Mouse (Mus musculus): ENCODE data around the gene Spata18.

The Spata18 gene

GRCm38 (mm10) chr5:73651855-73652201, 649 bp downstream of the Spata18 start:
- no peak for DNase-seq (ENCODE audit: extremely low read depth, insufficient read length, low spot score)

- no peak for DNase-seq (ENCODE audit: extremely low read depth, insufficient read length, low spot score)
These were observed 15.5 kb downstream of the Spata18 start for GRCm38 (mm10) chr5:73666695-73667094.

DNA sequence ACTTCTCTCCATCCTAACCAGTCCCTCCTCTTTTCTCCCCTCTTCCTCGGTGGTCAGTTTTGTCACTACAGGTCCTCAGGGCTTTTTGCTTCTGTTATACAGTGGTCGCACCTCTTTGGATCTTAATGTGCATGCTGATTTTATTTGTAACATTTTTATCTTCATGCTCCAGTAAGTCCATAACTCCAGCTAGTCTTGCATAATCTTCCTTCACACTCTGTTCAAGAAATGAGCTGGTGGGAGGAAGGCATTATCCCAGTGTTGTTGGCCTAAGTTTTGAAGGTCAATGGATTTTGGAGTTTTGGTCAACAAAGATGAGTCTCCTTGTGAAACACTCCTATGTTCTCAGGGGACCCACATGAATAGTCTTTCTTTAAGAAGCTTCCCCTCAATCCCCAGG, 16.7 kb downstream of the Spata18 start:
- DNase-seq (ENCODE audit: extremely low read depth, insufficient read length, low spot score) = no peak

- DNase-seq (ENCODE audit: extremely low read depth, insufficient read length, low spot score) = no peak
These were observed 18.2 kb downstream of the Spata18 start for GRCm38 (mm10) chr5:73669386-73669785.

GRCm38 (mm10) chr5:73675604-73676003, 24.4 kb downstream of the Spata18 start:
- no peak for DNase-seq (ENCODE audit: extremely low read depth, insufficient read length, low spot score)

- no peak for DNase-seq (ENCODE audit: extremely low read depth, insufficient read length, low spot score)
These were observed 25.4 kb downstream of the Spata18 start for GRCm38 (mm10) chr5:73676626-73677025.

DNA sequence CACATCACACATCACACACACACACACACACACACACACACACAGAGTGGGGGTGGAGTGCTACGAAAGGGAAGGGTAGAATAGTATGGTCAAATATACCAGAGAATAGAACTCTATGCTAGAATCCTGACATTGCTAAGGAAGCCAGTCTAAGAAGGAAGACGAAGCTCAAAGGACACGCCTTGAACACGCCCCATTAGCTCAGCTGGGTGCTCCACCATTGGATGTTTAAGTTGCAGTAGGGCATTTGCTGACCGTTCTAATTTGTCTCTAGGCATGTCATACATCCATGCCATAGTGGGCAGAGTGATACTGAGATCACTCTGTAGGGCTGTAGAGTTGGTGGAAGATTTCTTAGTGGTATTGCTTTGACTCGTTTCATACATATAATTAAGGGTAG, 32.0 kb downstream of the Spata18 start:
- DNase-seq (ENCODE audit: extremely low read depth, insufficient read length, low spot score) = no peak

GRCm38 (mm10) chr5:73683706-73684409, 32.7 kb downstream of the Spata18 start:
- no peak for DNase-seq (ENCODE audit: extremely low read depth, insufficient read length, low spot score)

DNA sequence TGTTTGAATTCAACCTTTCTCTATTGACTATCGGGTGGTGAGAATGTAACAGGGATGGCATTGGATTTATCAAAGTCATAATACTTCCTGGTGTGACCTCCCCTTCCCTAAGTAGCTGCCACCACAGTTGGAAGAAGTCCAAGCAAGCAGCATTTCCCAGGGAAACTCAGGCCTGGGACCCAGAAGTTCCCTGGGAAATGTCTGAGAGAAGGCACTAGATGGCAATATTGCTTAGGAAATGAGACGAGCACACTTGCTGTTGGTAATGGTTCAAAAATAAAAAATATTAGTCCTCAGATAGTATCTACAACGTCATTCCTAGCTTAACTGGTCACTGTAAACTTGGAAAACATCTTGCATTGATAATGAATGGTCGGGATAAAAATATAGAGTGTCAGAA, 35.0 kb downstream of the Spata18 start:
- no peak for DNase-seq (ENCODE audit: extremely low read depth, insufficient read length, low spot score)

GRCm38 (mm10) chr5:73688576-73688975, 37.4 kb downstream of the Spata18 start:
- no peak for DNase-seq (ENCODE audit: extremely low read depth, insufficient read length, low spot score)

GRCm38 (mm10) chr5:73690146-73690545, 39.0 kb downstream of the Spata18 start:
- DNase-seq (ENCODE audit: extremely low read depth, insufficient read length, low spot score) = no peak

GRCm38 (mm10) chr5:73691723-73692520, 40.7 kb downstream of the Spata18 start:
- DNase-seq (ENCODE audit: extremely low read depth, insufficient read length, low spot score) = no peak

GRCm38 (mm10) chr5:73693778-73694177, 42.6 kb downstream of the Spata18 start:
- DNase-seq (ENCODE audit: extremely low read depth, insufficient read length, low spot score) = no peak

DNA sequence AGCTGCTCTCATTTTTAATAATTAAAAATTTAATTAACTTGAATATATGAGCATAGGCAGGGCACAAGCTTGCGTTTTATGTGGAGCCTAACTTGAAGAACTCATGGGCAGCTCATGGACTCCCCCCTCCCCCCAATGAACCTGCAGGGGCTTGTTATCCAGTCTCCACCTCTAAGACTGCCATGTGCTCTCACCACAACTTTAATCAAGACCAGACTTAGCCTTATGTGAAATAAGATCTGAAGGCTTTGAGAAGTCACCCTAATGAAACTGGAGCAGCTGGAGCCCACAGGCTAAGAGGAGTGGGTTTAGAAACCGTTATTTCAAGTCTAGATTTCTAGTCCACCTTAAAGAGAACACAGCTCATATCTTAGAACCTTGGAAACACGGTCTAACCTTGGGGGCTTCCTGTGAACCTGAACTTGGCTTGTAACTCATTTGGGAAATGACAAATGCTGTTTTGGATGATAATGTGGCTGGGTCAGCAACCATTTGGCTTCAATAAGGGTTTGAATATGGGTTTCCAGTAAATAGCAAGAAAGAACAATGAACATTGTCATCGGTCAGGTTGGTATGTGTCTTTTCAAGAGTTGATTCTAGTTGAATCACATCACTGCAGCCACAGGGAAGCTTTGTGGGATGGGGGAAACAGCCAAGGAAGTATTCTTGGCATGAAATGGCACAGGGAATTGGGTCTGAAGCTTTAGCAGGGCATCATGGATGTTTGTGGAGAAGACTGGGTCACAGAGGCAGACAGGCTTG, 43.3 kb downstream of the Spata18 start:
- DNase-seq (ENCODE audit: extremely low read depth, insufficient read length, low spot score) = no peak

- no peak for DNase-seq (ENCODE audit: extremely low read depth, insufficient read length, low spot score)
These were observed 46.5 kb downstream of the Spata18 start for GRCm38 (mm10) chr5:73697700-73698099.

DNA sequence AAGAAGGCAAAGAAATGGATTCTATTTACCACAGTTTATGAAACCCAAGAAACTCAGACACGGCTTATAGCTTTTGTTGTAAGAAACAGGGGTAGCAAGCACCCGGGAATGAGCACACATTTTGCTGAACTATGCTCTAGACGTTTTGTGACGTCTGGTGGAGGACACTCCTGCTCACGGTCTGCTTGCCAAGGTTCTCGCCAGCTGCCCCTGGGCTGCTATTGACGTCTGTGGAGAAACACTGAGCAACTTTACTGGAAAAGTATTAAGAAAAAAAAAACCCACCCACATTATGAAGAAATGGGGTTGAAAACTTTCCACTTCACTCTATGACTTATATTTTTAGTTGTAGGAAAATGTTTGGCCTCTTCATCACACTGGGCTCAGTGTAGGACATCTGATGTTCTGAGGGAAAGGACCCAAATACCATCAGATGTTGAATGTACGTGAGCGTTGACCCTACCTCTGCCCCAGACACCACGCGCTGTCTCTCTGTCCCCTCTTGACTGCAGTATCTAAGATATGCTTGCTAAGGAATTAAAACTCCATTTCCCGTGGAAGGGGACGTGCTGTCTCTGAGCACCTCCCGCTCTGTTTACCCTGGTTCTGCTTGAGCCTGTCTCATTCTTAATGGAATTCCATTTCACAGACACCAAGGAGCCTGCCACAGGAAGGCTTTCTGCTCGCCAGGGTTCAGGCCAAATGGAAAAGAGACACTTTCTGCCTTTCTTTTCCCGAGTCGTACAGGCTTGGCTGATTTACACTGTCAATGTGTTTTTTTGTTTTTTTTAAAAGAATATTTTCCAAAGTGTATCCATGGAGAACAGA, 50.1 kb downstream of the Spata18 start:
- no peak for DNase-seq (ENCODE audit: extremely low read depth, insufficient read length, low spot score)

DNA sequence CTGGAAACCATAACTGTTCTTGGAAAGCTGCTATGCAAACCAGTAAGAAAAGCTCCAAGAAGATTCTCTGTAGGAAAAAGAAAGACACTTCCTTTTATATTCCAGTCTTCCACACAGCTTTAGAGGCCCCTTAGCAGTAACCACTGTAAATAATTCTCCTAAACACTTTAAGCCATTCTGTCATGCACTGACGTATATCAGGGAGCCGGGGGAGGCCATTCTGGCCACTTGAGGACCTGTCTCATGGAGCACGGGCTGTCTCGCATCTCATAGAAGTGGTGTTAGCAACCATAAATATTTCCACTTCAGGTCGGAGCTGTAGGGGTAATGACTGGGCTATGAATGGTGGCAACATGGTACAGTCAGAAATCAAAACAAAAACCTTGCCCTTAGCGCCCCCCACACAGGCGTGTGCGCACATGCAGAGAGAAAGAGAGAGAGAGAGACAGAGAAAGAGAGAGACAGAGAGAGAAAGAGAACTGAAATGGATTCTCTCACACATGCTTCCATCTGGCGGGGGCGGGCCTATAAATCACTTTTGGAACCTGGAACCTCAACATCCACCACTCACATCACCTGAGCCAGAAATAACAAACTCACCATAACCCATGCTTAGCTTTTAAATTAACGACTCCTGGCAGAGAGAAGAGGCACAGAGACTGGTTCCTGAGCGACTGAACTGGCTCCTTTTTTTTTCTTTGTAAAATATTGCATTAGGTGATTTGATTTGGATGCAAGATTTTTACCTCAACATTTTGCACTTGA, 50.9 kb downstream of the Spata18 start:
- no peak for DNase-seq (ENCODE audit: extremely low read depth, insufficient read length, low spot score)

- no peak for DNase-seq (ENCODE audit: extremely low read depth, insufficient read length, low spot score)
These were observed 51.9 kb downstream of the Spata18 start for GRCm38 (mm10) chr5:73703096-73703495.

DNA sequence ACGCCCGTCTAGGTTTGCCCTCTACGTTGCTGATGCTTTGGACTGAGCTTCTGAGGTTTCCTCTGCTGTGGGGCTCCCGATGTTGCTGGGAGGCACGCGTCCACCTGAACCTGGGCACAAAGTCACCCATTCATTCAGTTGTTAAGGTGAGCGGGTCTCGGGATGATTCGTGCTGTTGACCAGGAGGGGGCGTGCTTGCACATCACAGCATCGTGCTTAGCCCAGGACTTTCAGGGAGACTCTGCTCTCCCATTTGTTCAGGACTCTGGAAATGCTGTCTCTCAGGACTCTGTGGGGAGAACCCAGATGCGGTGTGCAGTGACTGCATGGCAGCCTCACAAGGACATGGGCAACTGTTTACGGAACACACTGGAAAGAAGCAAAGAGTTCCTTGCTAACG, 53.1 kb downstream of the Spata18 start:
- DNase-seq (ENCODE audit: extremely low read depth, insufficient read length, low spot score) = no peak

DNA sequence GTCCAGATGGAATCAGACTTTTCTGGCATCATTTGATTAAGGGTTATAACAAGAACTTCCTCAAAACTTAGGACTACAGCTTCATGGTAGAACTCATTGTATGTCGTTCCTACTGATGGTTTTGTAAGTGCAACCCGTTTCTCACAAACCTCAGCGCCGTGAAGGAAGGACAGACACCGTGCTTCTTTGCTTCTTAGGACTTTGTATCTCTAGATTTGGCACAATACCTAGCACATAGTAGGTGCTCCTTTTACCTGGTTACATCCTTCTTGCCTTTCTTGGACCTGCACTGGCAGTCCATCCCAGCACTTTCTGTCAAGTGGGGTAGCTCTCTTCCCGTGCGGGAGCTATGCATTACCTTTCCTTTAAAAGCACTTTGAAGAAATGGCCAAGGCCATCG, 53.6 kb downstream of the Spata18 start:
- DNase-seq (ENCODE audit: extremely low read depth, insufficient read length, low spot score) = no peak
